10 mouse cellular contexts compared by ENCODE assay signal in the genomic region with DNA sequence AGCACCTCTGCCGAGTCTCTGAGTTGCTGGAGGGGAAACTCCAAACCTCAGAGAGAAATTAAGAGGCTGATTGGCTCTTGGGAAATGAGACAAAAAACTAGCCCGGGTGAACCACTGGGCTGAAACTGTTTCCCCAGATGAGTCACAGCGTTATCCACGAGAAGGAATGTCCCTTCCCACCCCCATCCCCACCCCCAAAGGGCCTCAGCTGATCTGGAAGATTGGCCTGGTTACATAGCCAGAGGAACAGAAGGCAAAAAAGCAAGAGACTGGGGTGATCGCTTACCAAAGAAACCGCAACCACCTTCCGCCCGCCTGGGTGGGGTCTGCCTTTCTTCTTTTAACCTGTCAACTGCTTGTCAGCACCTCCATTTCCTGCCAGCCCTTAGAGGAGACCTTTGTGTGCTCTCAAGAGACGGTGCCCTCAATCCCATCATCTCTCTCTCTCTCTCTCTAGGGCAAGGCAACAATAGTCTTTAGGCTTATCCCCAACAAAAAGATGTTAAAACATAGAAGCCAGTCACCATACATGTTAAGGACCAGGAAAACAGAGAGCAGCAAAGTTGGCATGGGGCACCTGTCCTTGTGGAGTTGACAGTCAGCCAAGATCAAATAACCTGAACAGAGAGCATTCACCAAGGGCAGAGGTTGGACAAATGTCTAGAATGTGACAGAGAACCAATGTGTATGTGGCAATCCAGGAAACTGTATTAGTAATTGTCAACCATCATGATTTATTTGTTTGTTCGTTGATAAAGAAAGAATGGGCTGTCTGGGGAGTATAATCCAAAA.
DNase-seq lines count a peak whose midpoint lies in the region; ATAC-seq and TF ChIP-seq lines count a peak whose summit lies in the region.
"Had no signal": no experiment of that assay in that cellular context is flagged by ENCODE, and none has a peak within 500 bp of the region (broad histone marks: within the 10 kb centered on the region; RNA-seq: fewer than 3 reads in every experiment).

No protein-coding gene starts in this region.

- TF ChIP-seq CTCF in MEL (IDR thresholded peaks at IDR 0.05 in 2 of 3, conservative IDR thresholded peaks at IDR 0.05 in 1 of 3; ENCODE audit: control insufficient read depth in 1 of 3, insufficient read depth in 1 of 3, low read depth in 2 of 3, low read length in 3 of 3, poor library complexity in 1 of 3, severe bottlenecking in 1 of 3) = no peak

- DNase-seq in heart, adult 11 months = peak; percentile 96
- DNase-seq in heart, postnatal 4 days = no peak
- DNase-seq in MEL (ENCODE audit: low read depth, low spot score) = peak; percentile 91
- DNase-seq in left cerebral cortex, adult 18-20 months (ENCODE audit: low spot score in 2 of 2) = no peak
- no peak for DNase-seq in right cerebral cortex, postnatal 4 days
- no peak for DNase-seq in cerebellum, adult 11 months

- H3K36me3 ChIP-seq in MEL (ENCODE audit: control insufficient read depth in 1 of 2, insufficient read depth in 2 of 2, low read length in 2 of 2) = peaks cover 0 to 40% of the 10 kb centered on the region in 2 experiments; a peak in 2 of 4 replicates
- H3K36me3 ChIP-seq in heart, embryonic 12.5 days = no peaks in the 10 kb centered on the region
- no peaks in the 10 kb centered on the region for H3K36me3 ChIP-seq in stomach, embryonic 16.5 days (ENCODE audit: control insufficient read depth, insufficient read depth, low read length)
- H3K36me3 ChIP-seq: embryonic facial prominence, embryonic 12.5 days had no signal

- peak overlapping the region; percentile 29 for H3K4me2 ChIP-seq in heart, embryonic 12.5 days
- H3K4me2 ChIP-seq in stomach, embryonic 16.5 days (ENCODE audit: low read depth, low read length) = no peak overlapping the region
- H3K4me2 ChIP-seq: embryonic facial prominence, embryonic 12.5 days had no signal

- no peaks in the 10 kb centered on the region; the same call in 1 of the 2 replicates for H3K79me2 ChIP-seq in MEL (ENCODE audit: control insufficient read depth, insufficient read depth, low read length, poor library complexity)

- peak overlapping the region; percentile 55 for H3K9ac ChIP-seq in MEL (ENCODE audit: control insufficient read depth, low read depth, low read length, poor library complexity, severe bottlenecking)
- 0 out of 2 replicates have a peak overlapping the region, but pooled peaks have one; percentile 20 for H3K9ac ChIP-seq in heart, embryonic 12.5 days
- no peak overlapping the region for H3K9ac ChIP-seq in stomach, embryonic 16.5 days (ENCODE audit: low read length)
- H3K9ac ChIP-seq: embryonic facial prominence, embryonic 12.5 days had no signal

- H3K27ac ChIP-seq in MEL (ENCODE audit: control insufficient read depth, low read depth, low read length) = peak overlapping the region; percentile 93
- H3K27ac ChIP-seq in heart, embryonic 12.5 days (ENCODE audit: poor library complexity, severe bottlenecking) = no peak overlapping the region
- H3K27ac ChIP-seq in stomach, embryonic 16.5 days (ENCODE audit: low read length) = peak overlapping the region; percentile 15; the same call in 1 of the 2 replicates
- H3K27ac ChIP-seq: embryonic facial prominence, embryonic 12.5 days had no signal

- TF ChIP-seq POLR2A in MEL (IDR thresholded peaks at IDR 0.05; ENCODE audit: control insufficient read depth in 1 of 2, insufficient read depth in 1 of 2, low read depth in 1 of 2, low read length in 2 of 2, poor library complexity in 1 of 2) = 0 out of 4 replicates have a peak, but pooled peaks of 1 of the 2 experiments have one; percentile 41

- TF ChIP-seq EP300 in MEL (IDR thresholded peaks at IDR 0.05; ENCODE audit: low read depth in 1 of 2, low read length in 2 of 2) = peak; percentile 67 to 90

- peak overlapping the region; percentile 22 to 51; a peak in 3 of 4 replicates for H3K4me3 ChIP-seq in MEL (ENCODE audit: control insufficient read depth in 1 of 2, insufficient read depth in 1 of 2, low read depth in 2 of 2, low read length in 2 of 2)
- no peak overlapping the region for H3K4me3 ChIP-seq in heart, embryonic 12.5 days
- no peak overlapping the region for H3K4me3 ChIP-seq in stomach, embryonic 16.5 days (replicated peaks; ENCODE audit: low read length)
- H3K4me3 ChIP-seq: embryonic facial prominence, embryonic 12.5 days had no signal

- no peaks in the 10 kb centered on the region for H3K27me3 ChIP-seq in MEL (ENCODE audit: control insufficient read depth in 1 of 2, insufficient read depth in 2 of 2, low read length in 2 of 2)
- H3K27me3 ChIP-seq in heart, embryonic 12.5 days (replicated peaks) = peaks cover 10% of the 10 kb centered on the region; the same call in 1 of the 2 replicates
- no peaks in the 10 kb centered on the region for H3K27me3 ChIP-seq in stomach, embryonic 16.5 days (ENCODE audit: control insufficient read depth, insufficient read depth, low read length)
- H3K27me3 ChIP-seq: embryonic facial prominence, embryonic 12.5 days had no signal

- H3K4me1 ChIP-seq in MEL (ENCODE audit: control insufficient read depth in 1 of 2, insufficient read depth in 2 of 2, low read length in 2 of 2) = peaks cover 34 to 58% of the 10 kb centered on the region in 2 experiments
- H3K4me1 ChIP-seq in heart, embryonic 12.5 days (replicated peaks) = peaks cover 23% of the 10 kb centered on the region
- peaks cover 5% of the 10 kb centered on the region; the same call in 1 of the 2 replicates for H3K4me1 ChIP-seq in stomach, embryonic 16.5 days (ENCODE audit: control insufficient read depth, insufficient read depth, low read length)

- H3K9me3 ChIP-seq in MEL (replicated peaks; ENCODE audit: insufficient read depth, low read length) = no peaks in the 10 kb centered on the region
- H3K9me3 ChIP-seq in heart, embryonic 12.5 days (replicated peaks) = 0 out of 2 replicates have a peak, but pooled peaks cover 5% of the 10 kb centered on the region
- H3K9me3 ChIP-seq in stomach, embryonic 16.5 days (replicated peaks; ENCODE audit: control insufficient read depth, low read length) = no peaks in the 10 kb centered on the region
- H3K9me3 ChIP-seq: embryonic facial prominence, embryonic 12.5 days had no signal

- 12% methylated on average over 10 of the region's 10 CpGs for WGBS in heart, embryonic 12.5 days
- 27% methylated on average over 10 of the region's 10 CpGs for WGBS in stomach, embryonic 16.5 days

- no peak for TF ChIP-seq RAD21 in MEL (IDR thresholded peaks at IDR 0.05; ENCODE audit: low read depth, low read length)

- ATAC-seq in heart, embryonic 12.5 days (ENCODE audit: insufficient number of reproducible peaks, low FRiP score) = no peak
- 0 out of 2 replicates have a peak, but pooled peaks have one; percentile 37 for ATAC-seq in stomach, embryonic 16.5 days (ENCODE audit: insufficient read depth, low FRiP score)
- ATAC-seq: intestine, embryonic 16.5 days had no signal

TF ChIP-seq in MEL, 35 proteins besides CTCF, POLR2A, EP300 and RAD21 (continues in another document):
- TF ChIP-seq ETS1 (IDR thresholded peaks at IDR 0.05; ENCODE audit: low read depth, low read length) (peak; percentile 99), KAT2A (conservative IDR thresholded peaks at IDR 0.05; ENCODE audit: low read depth, low read length) (no peak), ELF1 (IDR thresholded peaks at IDR 0.05; ENCODE audit: low read depth, low read length) (no peak), NELFE (IDR thresholded peaks at IDR 0.05; ENCODE audit: low read depth, low read length) (peak; percentile 48; the same call in 1 of the 2 replicates), SMC3 (IDR thresholded peaks at IDR 0.05; ENCODE audit: low read depth, low read length) (no peak), TBP (IDR thresholded peaks at IDR 0.05; ENCODE audit: low read depth, low read length) (peak; percentile 50), JUND (IDR thresholded peaks at IDR 0.05; ENCODE audit: low read depth, low read length) (peak; percentile 67; the same call in 1 of the 2 replicates), ZKSCAN1 (IDR thresholded peaks at IDR 0.05; ENCODE audit: low read depth, low read length) (no peak), MAFK (IDR thresholded peaks at IDR 0.05; ENCODE audit: borderline replicate concordance, low read depth, low read length) (peak; percentile 34; the same call in 1 of the 2 replicates), MXI1 (IDR thresholded peaks at IDR 0.05; ENCODE audit: low read depth, low read length) (peak; percentile 51; the same call in 1 of the 2 replicates), POLR2AphosphoS5 (IDR thresholded peaks at IDR 0.05; ENCODE audit: borderline replicate concordance, low read depth, low read length) (no peak), CHD2 (IDR thresholded peaks at IDR 0.05; ENCODE audit: low read length) (no peak; the same call in 1 of the 2 replicates), CHD1 (IDR thresholded peaks at IDR 0.05; ENCODE audit: low read depth, low read length) (no peak), MYC (IDR thresholded peaks at IDR 0.05; ENCODE audit: low read depth, low read length) (no peak), GATA1 (IDR thresholded peaks at IDR 0.05; ENCODE audit: low read depth, low read length) (peak; percentile 52; the same call in 1 of the 2 replicates), TCF12 (IDR thresholded peaks at IDR 0.05; ENCODE audit: low read depth, low read length) (peak; percentile 73), ZMIZ1 (IDR thresholded peaks at IDR 0.05; ENCODE audit: low read depth, low read length) (no peak), MAX (IDR thresholded peaks at IDR 0.05; ENCODE audit: low read length) (peak; percentile 47; the same call in 1 of the 2 replicates), TAL1 (IDR thresholded peaks at IDR 0.05; ENCODE audit: low read length) (no peak), E2F4 (IDR thresholded peaks at IDR 0.05; ENCODE audit: borderline replicate concordance, low read depth, low read length) (no peak), SIN3A (IDR thresholded peaks at IDR 0.05; ENCODE audit: low read length) (peak; percentile 85), ZC3H11A (IDR thresholded peaks at IDR 0.05; ENCODE audit: low read depth, low read length) (peak; percentile 43), MAZ (IDR thresholded peaks at IDR 0.05; ENCODE audit: low read depth, low read length) (peak; percentile 73; the same call in 1 of the 2 replicates), ZNF384 (IDR thresholded peaks at IDR 0.05; ENCODE audit: low read depth, low read length) (peak; percentile 63), MYB (IDR thresholded peaks at IDR 0.05; ENCODE audit: low read depth, low read length) (peak; percentile 59; the same call in 1 of the 2 replicates), BHLHE40 (IDR thresholded peaks at IDR 0.05; ENCODE audit: borderline replicate concordance, low read depth, low read length) (no peak), RCOR1 (IDR thresholded peaks at IDR 0.05; ENCODE audit: low read depth, low read length) (peak; percentile 66), UBTF (IDR thresholded peaks at IDR 0.05; ENCODE audit: borderline replicate concordance, insufficient read depth, low read depth, low read length) (no peak), HCFC1 (IDR thresholded peaks at IDR 0.05; ENCODE audit: low read depth, low read length) (no peak), USF2 (IDR thresholded peaks at IDR 0.05; ENCODE audit: borderline replicate concordance in 1 of 2, insufficient read depth in 1 of 2, low read depth in 1 of 2, low read length in 2 of 2) (no peak)

Comparison
In these comparisons a context has a peak if more than half of its experiments do, and no peak if none do; other contexts are left out.
1. DNase-seq: peak in heart, adult 11 months (single experiment) and MEL (single experiment); none in heart, postnatal 4 days (single experiment), left cerebral cortex, adult 18-20 months (0 of 2), right cerebral cortex, postnatal 4 days (single experiment) and cerebellum, adult 11 months (single experiment).
2. H3K4me3 ChIP-seq: peak in MEL (2 of 2); none in heart, embryonic 12.5 days (single experiment) and stomach, embryonic 16.5 days (single experiment).